Mouse (Mus musculus) neural tube, embryonic 12.5 days (tissue): Measurements from ENCODE around the gene Ep300. TPM values are rescaled to one million over a fixed set of nuclear protein-coding genes. Genes with fewer than 3 reads are reported as not detected.
"Not testable (repeated sequence)": the region's sequence is repeated elsewhere in the genome, so short reads cannot be mapped to it uniquely, and the experiment has no call there.

ENCODE experiments used
- ATAC-seq: fragments of 200-750 bp; cut with Nextera tagmentation; 2 replicates; pipeline ENCODE4 v1.8.0; 2017; ENCODE audit warnings: low read depth, mild to moderate bottlenecking, moderate TSS enrichment, moderate library complexity; ENCODE audit not compliant: low FRiP score
- H3K27ac ChIP-seq: fragments of 300-500 bp; sonication (generic); 2 replicates; pipeline ENCODE4 v1.5.1; 2016
- H3K27me3 ChIP-seq: fragments of 300-500 bp; sonication (generic); replicated peaks from 2 replicates; pipeline ENCODE4 v1.6.1; 2016; ENCODE audit warnings: mild to moderate bottlenecking
- H3K36me3 ChIP-seq: fragments of 300-500 bp; sonication (generic); 2 replicates; pipeline ENCODE4 v1.6.1; 2016; ENCODE audit warnings: mild to moderate bottlenecking
- H3K4me1 ChIP-seq: fragments of 300-500 bp; sonication (generic); 2 replicates; pipeline ENCODE4 v1.6.1; 2016
- H3K4me2 ChIP-seq: fragments of 300-500 bp; sonication (generic); replicated peaks from 2 replicates; pipeline ENCODE4 v1.6.1; 2016; ENCODE audit warnings: mild to moderate bottlenecking
- H3K4me3 ChIP-seq: fragments of 300-500 bp; sonication (generic); 2 replicates; pipeline ENCODE4 v1.5.1; 2016
- H3K9ac ChIP-seq: fragments of 300-500 bp; sonication (generic); 2 replicates; pipeline ENCODE4 v1.6.1; 2016; ENCODE audit warnings: mild to moderate bottlenecking
- H3K9me3 ChIP-seq: fragments of 300-500 bp; sonication (generic); 2 replicates; pipeline ENCODE4 v1.6.1; 2016; ENCODE audit warnings: mild to moderate bottlenecking
- WGBS: fragments of 180-500 bp; shearing (Covaris S2); methylation state at CpG from one replicate; pipeline ENCODE4 v1.1.7; 2016; 5-methylcytosine and 5-hydroxymethylcytosine counted together
- microRNA-seq: library from miRNA; unstranded; fragments of <30 nt; microRNA quantifications from one replicate; pipeline ENCODE4, GENCODE M21; 2017
- polyA plus RNA-seq: library from polyadenylated mRNA; unstranded; fragments of >200 nt; fragmentation: Nextera tagmentation; extraction: Ambion mirVana; gene quantifications from 2 replicates; pipeline ENCODE4 v1.2.1, GENCODE M21; 2016

Ep300 gene
- polyA plus RNA-seq, 1 experiment from 2014 or later: 30.7 TPM

- no peak overlapping the region for H3K27ac ChIP-seq
- H3K4me2 ChIP-seq: peak overlapping the region; percentile 99
- peaks cover 25% of the 10 kb centered on the region for H3K4me1 ChIP-seq
- H3K4me3 ChIP-seq: peak overlapping the region; percentile 55
- H3K27me3 ChIP-seq: peaks cover 55% of the 10 kb centered on the region
- ATAC-seq: peak; percentile 68
- H3K9ac ChIP-seq: peak overlapping the region; percentile 74
- 1% methylated on average over 98 of the region's 107 CpGs for WGBS
- no peaks in the 10 kb centered on the region for H3K36me3 ChIP-seq
- no peaks in the 10 kb centered on the region for H3K9me3 ChIP-seq
Measured at GRCm38 (mm10) chr15:81693967-81694881, 109.1 kb downstream of the Ep300 start.

GRCm38 (mm10) chr15:81694891-81695290 is 109.7 kb downstream of the Ep300 start:
- H3K9ac ChIP-seq: peak overlapping the region; percentile 74
- no peak for ATAC-seq
- H3K27ac ChIP-seq: no peak overlapping the region
- peak overlapping the region; percentile 99 for H3K4me2 ChIP-seq
- H3K9me3 ChIP-seq: no peaks in the 10 kb centered on the region
- 26% methylated on average over 19 of the region's 19 CpGs for WGBS
- H3K4me1 ChIP-seq: peaks cover 25% of the 10 kb centered on the region
- H3K4me3 ChIP-seq: peak overlapping the region; percentile 55
- no peaks in the 10 kb centered on the region for H3K36me3 ChIP-seq
- peaks cover 55% of the 10 kb centered on the region for H3K27me3 ChIP-seq

- Histone ChIP-seq H3K27ac (no peak within 1 kb of the TSS), H3K9me3 (no peaks in the 10 kb centered on the region), H3K9ac (no peak within 1 kb of the TSS), H3K4me3 (no peak within 1 kb of the TSS), H3K36me3 (peaks cover 3% of the 10 kb centered on the region; the same call in 1 of the 2 replicates), H3K4me1 (peaks cover 25% of the 10 kb centered on the region), H3K4me2 (peak within 1 kb of the TSS; percentile 9), H3K27me3 (peaks cover 46% of the 10 kb centered on the region)
- no peak for ATAC-seq
- WGBS: 64% methylated on average over 7 of the region's 7 CpGs
Measured at GRCm38 (mm10) chr15:81697175-81697574, 112.0 kb downstream of the Ep300 start, which contains the start of gene Chadl. Gene Chadl (minus strand): TSS chr15:81697287.

DNA sequence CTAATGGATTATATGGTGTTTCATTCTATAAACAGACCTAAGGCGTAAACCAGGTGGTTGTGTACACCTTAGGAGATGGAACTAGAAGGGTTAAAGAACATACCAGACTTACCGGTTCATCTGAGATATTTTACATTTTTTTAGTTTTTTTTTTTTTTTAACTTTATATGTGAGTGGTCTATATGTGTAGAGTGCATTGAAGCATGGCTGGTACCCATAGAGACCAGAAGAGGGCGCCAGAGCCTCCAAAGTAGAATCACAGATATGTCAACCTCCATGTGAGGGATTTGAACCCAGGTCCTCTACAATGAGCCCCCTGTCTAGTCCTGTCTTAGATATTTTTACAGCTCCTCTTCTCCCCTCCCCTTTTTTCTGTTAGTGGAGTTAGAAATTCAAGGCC is 112.7 kb downstream of the Ep300 start:
- H3K27me3 ChIP-seq: peaks cover 40% of the 10 kb centered on the region
- H3K36me3 ChIP-seq: peaks cover 10% of the 10 kb centered on the region
- no peak overlapping the region for H3K4me3 ChIP-seq
- no peak overlapping the region for H3K9ac ChIP-seq
- H3K4me2 ChIP-seq: no peak overlapping the region
- 55% methylated on average over 3 of the region's 3 CpGs for WGBS
- H3K9me3 ChIP-seq: no peaks in the 10 kb centered on the region
- no peak overlapping the region for H3K27ac ChIP-seq
- ATAC-seq: no peak
- H3K4me1 ChIP-seq: peaks cover 25% of the 10 kb centered on the region

DNA sequence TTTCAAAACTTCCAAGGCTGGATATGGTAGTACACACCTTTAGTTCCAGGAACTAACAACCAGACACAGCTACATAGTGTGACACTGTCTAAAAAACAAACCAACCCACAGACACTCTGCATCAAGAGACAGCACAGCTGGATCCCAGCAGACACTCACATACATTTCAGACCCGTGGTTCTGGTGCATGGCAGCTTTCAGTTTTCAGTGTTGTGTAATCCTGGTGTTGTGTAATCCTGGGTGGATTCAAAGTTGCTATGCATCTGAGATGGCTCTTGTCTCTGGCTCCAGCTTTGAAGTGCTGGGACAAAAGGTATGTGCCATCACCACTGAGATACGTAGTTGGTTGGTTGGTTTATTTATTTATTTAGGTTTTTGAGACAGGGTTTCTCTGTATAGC is 113.4 kb downstream of the Ep300 start:
- Histone ChIP-seq H3K36me3 (peaks cover 17% of the 10 kb centered on the region), H3K9ac (no peak overlapping the region), H3K9me3 (no peaks in the 10 kb centered on the region), H3K27me3 (peaks cover 33% of the 10 kb centered on the region), H3K4me2 (no peak overlapping the region), H3K4me1 (peaks cover 22% of the 10 kb centered on the region), H3K27ac (no peak overlapping the region), H3K4me3 (no peak overlapping the region)
- no peak for ATAC-seq
- 72% methylated on average over 2 of the region's 2 CpGs for WGBS

DNA sequence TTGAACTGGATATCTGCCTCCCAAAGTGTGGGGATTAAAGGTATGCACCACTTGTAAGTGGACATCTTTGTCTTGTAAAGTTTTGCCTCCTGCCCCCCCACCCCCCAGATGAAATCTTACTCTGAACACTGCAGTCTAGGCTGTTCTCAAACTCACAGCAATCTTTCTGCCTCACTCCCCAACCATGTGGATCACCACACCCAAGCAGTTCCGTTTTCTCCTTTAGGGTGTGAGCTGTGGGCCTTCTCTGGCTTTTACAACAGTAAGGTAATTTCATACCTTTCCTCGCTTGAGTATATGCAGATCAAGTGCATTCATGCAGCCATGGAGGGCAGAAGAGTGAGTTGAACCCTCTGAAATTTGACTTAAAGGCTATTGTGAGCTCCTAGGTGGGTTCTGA is 115.0 kb downstream of the Ep300 start:
- H3K27ac ChIP-seq: no peak overlapping the region
- H3K4me2 ChIP-seq: no peak overlapping the region
- no peak overlapping the region for H3K9ac ChIP-seq
- no peak for ATAC-seq
- peaks cover 17% of the 10 kb centered on the region for H3K27me3 ChIP-seq
- H3K9me3 ChIP-seq: no peaks in the 10 kb centered on the region
- H3K4me1 ChIP-seq: 0 out of 2 replicates have a peak, but pooled peaks cover 7% of the 10 kb centered on the region
- H3K4me3 ChIP-seq: no peak overlapping the region
- 69% methylated on average over 2 of the region's 2 CpGs for WGBS
- peaks cover 33% of the 10 kb centered on the region for H3K36me3 ChIP-seq

GRCm38 (mm10) chr15:81700601-81701000 is 115.5 kb downstream of the Ep300 start:
- ATAC-seq: no peak
- no peak overlapping the region for H3K27ac ChIP-seq
- H3K9ac ChIP-seq: no peak overlapping the region
- 0 out of 2 replicates have a peak, but pooled peaks cover 7% of the 10 kb centered on the region for H3K4me1 ChIP-seq
- H3K27me3 ChIP-seq: peaks cover 12% of the 10 kb centered on the region
- 82% methylated on average over 8 of the region's 8 CpGs for WGBS
- peaks cover 38% of the 10 kb centered on the region for H3K36me3 ChIP-seq
- H3K4me2 ChIP-seq: no peak overlapping the region
- no peak overlapping the region for H3K4me3 ChIP-seq
- no peaks in the 10 kb centered on the region for H3K9me3 ChIP-seq

- ATAC-seq: not testable (repeated sequence)
Measured at GRCm38 (mm10) chr15:81701350-81701749, 116.2 kb downstream of the Ep300 start.

More at GRCm38 (mm10) chr15:81701350-81701749, 116.2 kb downstream of the Ep300 start:
- not testable (repeated sequence) for H3K4me3 ChIP-seq, H3K27ac ChIP-seq, H3K9me3 ChIP-seq, H3K27me3 ChIP-seq, H3K4me1 ChIP-seq, H3K4me2 ChIP-seq, H3K9ac ChIP-seq
- WGBS: 76% methylated on average over 4 of the region's 4 CpGs
- peaks cover 45% of the 10 kb centered on the region for H3K36me3 ChIP-seq

Small RNAs within 50 kb of the gene (microRNA-seq; reads per million reads assigned to microRNA genes)
- gene Gm23880: not detected

Other genes starting within 250 kb of the Ep300 start
- gene Slc25a17, start 224.5 kb upstream of the Ep300 start, polyA plus RNA-seq: 112 and 119 TPM in 2 replicates
- gene St13, start 185.3 kb upstream of the Ep300 start, polyA plus RNA-seq: 190 and 196 TPM in 2 replicates
- 9.7 TPM in 2 replicates for gene Xpnpep3, start 185.2 kb upstream of the Ep300 start, polyA plus RNA-seq
- gene Dnajb7, start 177.1 kb upstream of the Ep300 start, polyA plus RNA-seq: 1.9 and 2.0 TPM in 2 replicates
- 477 and 510 TPM in 2 replicates for gene Rbx1, start 119.1 kb upstream of the Ep300 start, polyA plus RNA-seq
- gene L3mbtl2, start 78.5 kb downstream of the Ep300 start, polyA plus RNA-seq: 27.8 and 28.5 TPM in 2 replicates
- 5.9 and 6.4 TPM in 2 replicates for gene Chadl, start 111.9 kb downstream of the Ep300 start, polyA plus RNA-seq
- 40.3 and 48.3 TPM in 2 replicates for gene Zc3h7b, start 159.7 kb downstream of the Ep300 start, polyA plus RNA-seq
- gene Rangap1, start 160.2 kb downstream of the Ep300 start, polyA plus RNA-seq: 134 and 140 TPM in 2 replicates
- 23.2 and 24.9 TPM in 2 replicates for gene Tef, start 217.1 kb downstream of the Ep300 start, polyA plus RNA-seq